Mouse (Mus musculus) monocyte, adult 5-6 weeks (primary cell): ENCODE results near the gene 1700016D06Rik. TPM values are rescaled to one million over a fixed set of nuclear protein-coding genes. Genes with fewer than 3 reads are reported as not detected.

ENCODE experiments used
- ATAC-seq: fragments of 153-309, 156-312 bp; replicated peaks from 2 replicates; pipeline ENCODE4 v1.8.0; 2017; ENCODE audit warnings: mild to moderate bottlenecking; ENCODE audit not compliant: low TSS enrichment, insufficient number of reproducible peaks, severe bottlenecking, poor library complexity, low FRiP score
- total RNA-seq: library from RNA; stranded (forward); fragments of 200-1000, 200-491, 200-594 nt; gene quantifications from 3 replicates; pipeline ENCODE4 v1.2.3, GENCODE M21; 2017

The 1700016D06Rik gene
- not detected in 3 replicates for total RNA-seq

GRCm38 (mm10) chr8:11701033-11701362 lies at the start of gene 1700016D06Rik:
1700016D06Rik (minus strand) TSS chr8:11701063.
- no peak for ATAC-seq

GRCm38 (mm10) chr8:11749472-11749871 lies 48.6 kb upstream of the 1700016D06Rik start:
- ATAC-seq = no peak

GRCm38 (mm10) chr8:11746850-11747600 lies 46.2 kb upstream of the 1700016D06Rik start:
- ATAC-seq = no peak

- no peak for ATAC-seq
These were observed 42.7 kb upstream of the 1700016D06Rik start for GRCm38 (mm10) chr8:11743580-11743979.

GRCm38 (mm10) chr8:11740857-11741256 lies 40.0 kb upstream of the 1700016D06Rik start:
- no peak for ATAC-seq

GRCm38 (mm10) chr8:11739082-11739481 lies 38.2 kb upstream of the 1700016D06Rik start:
- ATAC-seq = no peak

GRCm38 (mm10) chr8:11737096-11737495 lies 36.2 kb upstream of the 1700016D06Rik start:
- no peak for ATAC-seq

GRCm38 (mm10) chr8:11735672-11736235 lies 34.9 kb upstream of the 1700016D06Rik start:
- ATAC-seq = no peak

- no peak for ATAC-seq
These were observed 29.5 kb upstream of the 1700016D06Rik start for GRCm38 (mm10) chr8:11730271-11730940.

GRCm38 (mm10) chr8:11728482-11729295 lies 27.8 kb upstream of the 1700016D06Rik start:
- no peak for ATAC-seq

- no peak for ATAC-seq
These were observed 27.0 kb upstream of the 1700016D06Rik start, which contains the start of gene Arhgef7 for GRCm38 (mm10) chr8:11727651-11728481. Arhgef7 (plus strand) TSS chr8:11727721.

- no peak for ATAC-seq
These were observed 26.4 kb upstream of the 1700016D06Rik start for GRCm38 (mm10) chr8:11727273-11727650.

GRCm38 (mm10) chr8:11717194-11717593 lies 16.3 kb upstream of the 1700016D06Rik start:
- no peak for ATAC-seq

- no peak for ATAC-seq
These were observed 11.4 kb upstream of the 1700016D06Rik start for GRCm38 (mm10) chr8:11712244-11712643.

- no peak for ATAC-seq
These were observed 9.6 kb upstream of the 1700016D06Rik start for GRCm38 (mm10) chr8:11710415-11710814.

- ATAC-seq = no peak
These were observed 8.7 kb upstream of the 1700016D06Rik start for GRCm38 (mm10) chr8:11709542-11709941.

- no peak for ATAC-seq
These were observed 8.0 kb upstream of the 1700016D06Rik start for GRCm38 (mm10) chr8:11708815-11709214.

- no peak for ATAC-seq
These were observed 6.8 kb upstream of the 1700016D06Rik start for GRCm38 (mm10) chr8:11707701-11708100.
